In the genomic region with DNA sequence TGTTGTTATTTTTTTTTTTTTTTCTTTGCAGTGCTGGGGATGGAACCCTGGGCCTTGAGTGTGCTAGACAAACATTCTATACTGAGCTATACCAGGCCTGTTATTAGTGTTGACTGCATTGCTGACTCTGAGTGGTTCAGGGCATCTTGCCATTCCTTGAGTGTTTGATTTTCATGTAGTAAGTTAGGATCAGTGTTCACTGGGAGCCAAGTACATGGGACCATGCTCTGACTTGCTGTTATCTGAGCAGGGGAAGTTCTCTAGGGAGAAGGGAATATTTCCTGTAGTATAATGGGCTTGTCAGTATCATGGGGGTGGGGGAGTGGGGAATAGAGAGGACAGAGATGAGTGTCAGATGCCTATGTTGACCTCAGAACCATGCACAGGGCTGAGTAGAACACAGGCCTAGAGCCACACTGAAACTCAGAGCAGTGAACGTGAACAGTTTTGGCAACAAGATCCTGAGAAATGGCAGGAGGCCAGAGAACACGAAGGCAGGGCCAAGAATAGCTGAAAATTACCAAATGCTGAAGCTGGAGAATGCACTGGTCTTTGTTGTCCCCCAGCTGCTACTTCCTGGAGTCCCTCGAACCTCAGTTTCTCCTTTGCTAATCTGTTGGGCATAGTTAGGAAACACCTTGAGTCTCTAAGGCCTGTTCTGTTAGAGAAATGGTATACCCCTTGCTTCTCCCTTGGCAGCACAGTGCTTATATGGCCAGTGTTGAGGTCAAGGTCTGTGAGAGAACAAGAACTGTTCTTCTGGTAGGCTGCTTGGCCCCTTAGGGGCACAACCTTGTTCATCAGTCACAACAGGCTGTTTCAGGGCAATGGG, we compare ENCODE assay signal across 9 mouse cellular contexts. TPM values are rescaled to one million over a fixed set of nuclear protein-coding genes. Genes with fewer than 3 reads are reported as not detected.
DNase-seq lines count a peak whose midpoint lies in the region; ATAC-seq and TF ChIP-seq lines count a peak whose summit lies in the region.
"Had no signal": no experiment of that assay in that cellular context is flagged by ENCODE, and none has a peak within 500 bp of the region (broad histone marks: within the 10 kb centered on the region; RNA-seq: fewer than 3 reads in every experiment).

No protein-coding gene starts in this region.

- H3K4me2 ChIP-seq in limb, embryonic 14.5 days (replicated peaks; ENCODE audit: low read depth, low read length, severe bottlenecking), result no peak overlapping the region; the same call in 1 of the 2 replicates

- no peaks in the 10 kb centered on the region for H3K27me3 ChIP-seq in megakaryocyte, embryonic 14.5 days (replicated peaks)
- H3K27me3 ChIP-seq in limb, embryonic 14.5 days (ENCODE audit: control insufficient read depth, insufficient read depth, low read length), result no peaks in the 10 kb centered on the region

- 15% methylated on average over 3 of the region's 3 CpGs for WGBS in limb, embryonic 14.5 days

- no peak for TF ChIP-seq POLR2A in limb, embryonic 14.5 days (IDR thresholded peaks at IDR 0.05; ENCODE audit: borderline replicate concordance, extremely low read depth, insufficient read depth, insufficient read length)

- H3K27ac ChIP-seq in limb, embryonic 14.5 days (replicated peaks; ENCODE audit: low read depth, low read length), result peak overlapping the region; percentile 8
- H3K27ac ChIP-seq: liver, embryonic 14.5 days had no signal

- peaks cover 96% of the 10 kb centered on the region for H3K4me1 ChIP-seq in megakaryocyte, embryonic 14.5 days
- H3K4me1 ChIP-seq in limb, embryonic 14.5 days (ENCODE audit: control insufficient read depth, insufficient read depth, low read length), result peaks cover 30% of the 10 kb centered on the region

- H3K36me3 ChIP-seq in megakaryocyte, embryonic 14.5 days (replicated peaks; ENCODE audit: low read length), result peaks cover 74% of the 10 kb centered on the region
- peaks cover 30% of the 10 kb centered on the region for H3K36me3 ChIP-seq in limb, embryonic 14.5 days (ENCODE audit: control insufficient read depth, insufficient read depth, low read length)

- intact Hi-C loops in gastrocnemius, postnatal 36 days (cut with DNase I), result no loop called here

- no peak for ATAC-seq in megakaryocyte, adult 5-6 weeks (ENCODE audit: poor library complexity, severe bottlenecking)
- ATAC-seq in limb, embryonic 14.5 days (ENCODE audit: low FRiP score, low read depth), result peak; percentile 50
- no peak for ATAC-seq in granulocyte monocyte progenitor cell, adult 5-6 weeks (replicated peaks; ENCODE audit: poor library complexity, severe bottlenecking)

- DNase-seq in cerebellum, adult 9-10 months, result peak; percentile 94
- peak; percentile 75 to 78 for DNase-seq in gastrocnemius, postnatal 36 days
- peak; percentile 96 for DNase-seq in kidney, adult 9 months
- peak; percentile 78 for DNase-seq in limb, embryonic 14.5 days (ENCODE audit: low spot score)
- peak; percentile 80 to 85 for DNase-seq in right cerebral cortex, postnatal 10 days (ENCODE audit: low spot score in 2 of 2)

- H3K4me3 ChIP-seq in megakaryocyte, embryonic 14.5 days (replicated peaks), result peak overlapping the region; percentile 88
- no peak overlapping the region for H3K4me3 ChIP-seq in limb, embryonic 14.5 days (replicated peaks; ENCODE audit: low read length)

- no peaks in the 10 kb centered on the region for H3K9me3 ChIP-seq in megakaryocyte, embryonic 14.5 days
- no peaks in the 10 kb centered on the region for H3K9me3 ChIP-seq in limb, embryonic 14.5 days (ENCODE audit: control insufficient read depth, low read length)

- no peak overlapping the region for H3K9ac ChIP-seq in limb, embryonic 14.5 days (ENCODE audit: low read depth, low read length, severe bottlenecking)
- H3K9ac ChIP-seq: liver, embryonic 14.5 days had no signal

RNA-seq across cellular contexts. Expression of a gene that starts 26.6 kb away (rescaled TPM):
- polyA plus RNA-seq in megakaryocyte, embryonic 14.5 days (2012; ENCODE audit: insufficient read depth, low replicate concordance), result 10.9 and 24.3 TPM in 2 replicates
- total RNA-seq in megakaryocyte, adult 5-6 weeks (2015), result 52.2 and 73.5 TPM in 2 replicates
- total RNA-seq in megakaryocyte, adult 5-6 weeks (2017), result 59.7 and 63.8 TPM in 2 replicates
- total RNA-seq in gastrocnemius, postnatal 36 days (2021), result 10 to 100 TPM; 29.5 to 32.7 TPM
- polyA plus RNA-seq in limb, embryonic 14.5 days (2012; rRNA removed), result 35.5 and 38.7 TPM in 2 replicates
- 26.7 and 30.2 TPM in 2 replicates for polyA plus RNA-seq in limb, embryonic 14.5 days (2014; fragmentation: Nextera tagmentation; extraction: Ambion mirVana)
- 71.4 and 92.2 TPM in 2 replicates for total RNA-seq in granulocyte monocyte progenitor cell, adult 5-6 weeks (2014; fragmentation: Nextera tagmentation)
- 44.7 and 53.7 TPM in 2 replicates for total RNA-seq in granulocyte monocyte progenitor cell, adult 5-6 weeks (2017)
